Mouse (Mus musculus) heart, postnatal 0 days (tissue): Measurements from ENCODE around the gene Olfr695. TPM values are rescaled to one million over a fixed set of nuclear protein-coding genes. Genes with fewer than 3 reads are reported as not detected.
"Not testable (repeated sequence)": the region's sequence is repeated elsewhere in the genome, so short reads cannot be mapped to it uniquely, and the experiment has no call there.

Experiments used
- ATAC-seq: fragments of 200-750 bp; cut with Nextera tagmentation; 2 replicates; pipeline ENCODE4 v1.8.0; 2017; ENCODE audit warnings: low read depth, moderate number of reproducible peaks, moderate library complexity; ENCODE audit not compliant: insufficient read depth
- DNase-seq: peaks from one replicate; pipeline ENCODE4 v3.0.0-alpha.2; 2016; ENCODE audit warnings: low spot score
- H3K27ac ChIP-seq: fragments of 300-500 bp; sonication (generic); 2 replicates; pipeline ENCODE4 v1.5.1; 2014; ENCODE audit warnings: low read depth, mild to moderate bottlenecking
- H3K27me3 ChIP-seq: fragments of 300-500 bp; sonication (generic); 2 replicates; pipeline ENCODE4 v1.6.1; 2014; ENCODE audit warnings: low read length, mixed read lengths; ENCODE audit not compliant: control insufficient read depth, insufficient read depth
- H3K36me3 ChIP-seq: fragments of 300-500 bp; sonication (generic); replicated peaks from 2 replicates; pipeline ENCODE4 v1.6.1; 2014; ENCODE audit warnings: low read length, mixed read lengths; ENCODE audit not compliant: control insufficient read depth, insufficient read depth
- H3K4me1 ChIP-seq: fragments of 300-500 bp; sonication (generic); 2 replicates; pipeline ENCODE4 v1.6.1; 2014; ENCODE audit warnings: antibody characterized with exemption; ENCODE audit not compliant: control insufficient read depth, insufficient read depth
- H3K4me2 ChIP-seq: fragments of 300-500 bp; sonication (generic); 2 replicates; pipeline ENCODE4 v1.6.1; 2014; ENCODE audit warnings: low read depth, mild to moderate bottlenecking, low read length, moderate library complexity
- H3K4me3 ChIP-seq: fragments of 300-500 bp; sonication (generic); 2 replicates; pipeline ENCODE4 v1.5.1; 2014; ENCODE audit warnings: low read depth, low read length
- H3K9ac ChIP-seq: fragments of 300-500 bp; sonication (generic); replicated peaks from 2 replicates; pipeline ENCODE4 v1.6.1; 2014; ENCODE audit warnings: low read depth, low read length, mixed read lengths
- H3K9me3 ChIP-seq: fragments of 300-500 bp; sonication (generic); replicated peaks from 2 replicates; pipeline ENCODE4 v1.6.1; 2016; ENCODE audit warnings: low read length; ENCODE audit not compliant: control insufficient read depth
- CTCF ChIP-seq: IDR thresholded peaks from 2 replicates; pipeline ENCODE4 v1.5.1; 2016; ENCODE audit warnings: antibody characterized with exemption, control low read depth, low read depth
- EP300 ChIP-seq: IDR thresholded peaks from 2 replicates; pipeline ENCODE4 v1.6.1; 2016; ENCODE audit warnings: antibody characterized with exemption, low read depth
- WGBS: fragments of 180-500 bp; shearing (Covaris S2); extraction: QIAGEN DNeasy Blood & Tissue Kit; methylation state at CpG from one replicate; pipeline ENCODE4 v1.1.7; 2014; 5-methylcytosine and 5-hydroxymethylcytosine counted together
- polyA plus RNA-seq: library from polyadenylated mRNA; unstranded; fragments of >200 nt; fragmentation: Nextera tagmentation; extraction: Ambion mirVana; gene quantifications from 2 replicates; pipeline ENCODE4 v1.2.1, GENCODE M21; 2015
- total RNA-seq: library from RNA; depleted of rRNA; stranded (reverse); fragments of >200 nt; gene quantifications from 2 replicates; pipeline ENCODE4 v1.2.3, GENCODE M21; 2014; ENCODE audit warnings: low replicate concordance; rRNA removed

Olfr695 gene
- total RNA-seq, result not detected in 2 replicates
- not detected in 2 replicates for polyA plus RNA-seq

DNA sequence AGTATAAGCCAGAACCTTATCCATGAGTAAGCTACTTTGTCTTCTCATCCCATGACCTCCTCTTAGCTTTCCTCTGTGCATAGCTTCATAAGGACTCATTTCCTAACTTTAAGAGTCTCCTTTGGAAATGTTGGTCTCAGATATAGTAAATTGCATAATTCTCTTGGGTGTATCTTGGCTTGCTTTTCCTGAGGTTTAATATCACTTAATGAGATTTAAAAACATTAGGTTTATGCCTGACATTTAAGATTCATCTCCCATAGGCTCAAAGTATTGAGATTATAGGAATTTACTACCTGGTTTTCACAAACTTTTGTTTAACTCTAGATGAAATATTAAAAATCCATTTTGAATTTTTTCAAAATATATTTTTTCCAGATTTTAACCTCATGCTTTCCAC lies at the start of gene Olfr695:
Gene Olfr695 (minus strand): TSS at position 101 of the 400 bp plus-strand sequence.
- Histone ChIP-seq H3K9me3 (no peaks in the 10 kb centered on the region), H3K36me3 (no peaks in the 10 kb centered on the region), H3K4me1 (no peaks in the 10 kb centered on the region), H3K27me3 (no peaks in the 10 kb centered on the region), H3K9ac (no peak within 1 kb of the TSS), H3K27ac (no peak within 1 kb of the TSS), H3K4me3 (no peak within 1 kb of the TSS), H3K4me2 (no peak within 1 kb of the TSS)
- TF ChIP-seq CTCF (no peak), EP300 (no peak)
- ATAC-seq (no peak), DNase-seq (no peak)

DNA sequence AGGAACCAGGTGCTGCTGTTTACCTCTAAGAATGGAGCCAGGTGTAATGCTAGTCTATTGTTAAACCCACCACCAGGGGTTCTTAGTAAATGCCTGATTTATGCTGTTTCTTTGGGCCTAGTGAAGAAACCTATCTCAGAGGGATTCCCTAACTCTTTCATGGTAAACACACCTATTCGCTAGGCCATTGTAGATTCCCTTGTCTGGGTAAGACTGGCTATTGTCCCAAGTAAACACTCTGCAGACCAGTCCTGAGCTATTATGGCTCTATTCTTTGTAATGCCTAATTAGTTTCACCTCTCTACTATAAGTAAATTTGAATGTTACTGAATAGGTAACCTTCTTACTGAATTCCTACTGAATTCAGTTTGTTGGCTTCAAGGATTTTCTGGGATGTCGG lies 44.8 kb upstream of the Olfr695 start:
- not testable (repeated sequence) for H3K36me3 ChIP-seq, H3K9me3 ChIP-seq, ATAC-seq, H3K27me3 ChIP-seq, H3K4me2 ChIP-seq, H3K9ac ChIP-seq, H3K27ac ChIP-seq, DNase-seq, H3K4me3 ChIP-seq, H3K4me1 ChIP-seq
- 82% methylated on average over 2 of the region's 2 CpGs for WGBS

DNA sequence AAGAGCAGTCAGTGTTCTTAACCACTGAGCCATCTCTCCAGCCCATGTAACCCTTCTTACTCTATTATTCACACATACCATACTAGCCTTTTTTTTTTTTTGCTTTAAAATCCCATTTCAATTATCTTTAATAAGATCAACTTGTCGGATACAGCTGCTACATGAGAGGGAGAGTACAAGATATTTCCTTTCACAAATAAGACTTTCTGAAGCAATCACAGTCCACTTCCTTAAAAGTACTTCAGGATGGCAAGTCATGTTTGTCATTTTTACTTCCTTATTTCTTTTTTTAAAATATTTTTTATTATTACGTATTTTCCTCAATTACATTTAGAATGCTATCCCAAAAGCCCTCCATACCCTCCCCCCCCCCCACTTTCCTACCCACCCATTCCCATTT lies 42.6 kb upstream of the Olfr695 start:
- Histone ChIP-seq H3K4me2 (no peak overlapping the region), H3K4me1 (no peaks in the 10 kb centered on the region), H3K27ac (no peak overlapping the region), H3K36me3 (no peaks in the 10 kb centered on the region), H3K27me3 (no peaks in the 10 kb centered on the region), H3K9me3 (no peaks in the 10 kb centered on the region), H3K9ac (no peak overlapping the region), H3K4me3 (no peak overlapping the region)
- TF ChIP-seq EP300, result no peak
- TF ChIP-seq CTCF, result no peak
- 77% methylated on average over 2 of the region's 2 CpGs for WGBS
- ATAC-seq, result no peak
- DNase-seq, result no peak

DNA sequence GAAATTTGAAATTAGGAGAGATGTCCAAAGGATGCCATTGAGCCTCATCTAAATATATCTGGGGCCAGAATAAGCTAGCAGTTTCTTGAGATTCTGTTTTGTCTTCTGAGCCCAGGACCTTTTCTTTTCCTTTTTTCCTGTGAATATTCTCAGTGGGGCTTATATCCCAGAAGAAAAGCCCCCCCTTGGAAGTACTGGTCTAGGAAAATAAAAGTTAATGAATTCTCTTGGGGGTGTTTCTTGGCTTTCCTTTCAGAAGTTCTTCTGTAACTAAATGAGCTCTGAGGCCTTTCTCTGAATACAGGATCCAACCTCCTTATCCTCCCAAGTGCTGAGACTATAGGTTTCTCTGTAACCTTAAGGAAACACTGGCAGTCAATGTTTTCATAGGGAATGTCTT lies 39.1 kb upstream of the Olfr695 start, which contains the start of gene Olfr698:
Gene Olfr698 (minus strand): TSS at position 101 of the 400 bp plus-strand sequence.
- Histone ChIP-seq H3K9me3 (0 out of 2 replicates have a peak, but pooled peaks cover 6% of the 10 kb centered on the region), H3K27me3 (no peaks in the 10 kb centered on the region), H3K9ac (no peak within 1 kb of the TSS), H3K36me3 (no peaks in the 10 kb centered on the region), H3K4me2 (no peak within 1 kb of the TSS), H3K27ac (no peak within 1 kb of the TSS), H3K4me1 (no peaks in the 10 kb centered on the region), H3K4me3 (no peak within 1 kb of the TSS)
- no peak for ATAC-seq
- no peak for DNase-seq
- no peak for TF ChIP-seq CTCF
- TF ChIP-seq EP300, result no peak

DNA sequence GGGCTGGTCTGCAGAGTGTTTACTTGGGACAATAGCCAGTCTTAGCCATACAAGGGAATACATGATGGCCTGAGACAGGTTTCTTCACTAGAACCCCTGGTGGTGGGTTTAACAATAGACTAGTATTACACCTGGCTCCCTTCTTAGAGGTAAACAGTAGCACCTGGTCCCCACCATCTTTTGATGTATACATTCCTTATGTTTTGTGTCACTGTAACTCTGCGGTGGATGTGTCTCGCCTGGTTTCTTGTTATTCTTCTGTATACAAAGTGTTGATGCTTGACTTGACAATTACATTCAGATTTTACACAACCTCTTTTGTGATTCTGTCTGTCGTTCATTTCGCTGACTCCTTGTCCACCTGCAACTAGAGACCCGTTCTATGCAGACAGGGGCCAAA lies 29.6 kb upstream of the Olfr695 start:
- no peaks in the 10 kb centered on the region for H3K4me1 ChIP-seq
- no peak overlapping the region for H3K27ac ChIP-seq
- 81% methylated on average over 5 of the region's 5 CpGs for WGBS
- DNase-seq (no peak), ATAC-seq (no peak)
- H3K36me3 ChIP-seq, result no peaks in the 10 kb centered on the region
- H3K9me3 ChIP-seq, result 0 out of 2 replicates have a peak, but pooled peaks cover 3% of the 10 kb centered on the region
- no peak overlapping the region for H3K4me3 ChIP-seq
- no peak overlapping the region for H3K9ac ChIP-seq
- TF ChIP-seq CTCF, result no peak
- no peaks in the 10 kb centered on the region for H3K27me3 ChIP-seq
- H3K4me2 ChIP-seq, result no peak overlapping the region

DNA sequence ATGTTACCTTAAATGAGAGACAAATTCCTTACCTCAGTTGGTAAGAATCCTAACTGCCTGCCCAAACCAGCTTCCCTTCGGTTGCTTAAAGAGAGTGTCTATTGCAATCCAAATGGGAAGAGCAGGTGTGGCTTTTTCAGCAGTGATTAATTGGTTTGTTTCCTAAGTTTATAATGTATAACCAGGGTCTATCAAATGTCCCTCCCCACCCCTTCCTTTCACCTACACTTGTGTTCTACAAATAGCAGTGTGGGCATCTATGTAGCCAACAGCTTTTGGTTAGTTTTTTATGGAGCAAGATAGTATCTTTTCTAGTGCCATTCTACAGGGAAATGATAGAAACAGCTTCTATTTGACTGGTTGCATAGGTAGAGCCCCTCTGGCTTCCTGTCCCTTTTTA lies 26.1 kb upstream of the Olfr695 start, which contains the start of gene Olfr697:
Gene Olfr697 (minus strand): TSS at position 101 of the 400 bp plus-strand sequence.
- H3K4me3 ChIP-seq, result no peak within 1 kb of the TSS
- H3K9ac ChIP-seq, result no peak within 1 kb of the TSS
- TF ChIP-seq EP300, result no peak
- TF ChIP-seq CTCF, result no peak
- H3K4me2 ChIP-seq, result no peak within 1 kb of the TSS
- H3K4me1 ChIP-seq, result no peaks in the 10 kb centered on the region
- H3K9me3 ChIP-seq, result no peaks in the 10 kb centered on the region
- 51% methylated on average over 1 of the region's 1 CpGs for WGBS
- no peak for ATAC-seq
- no peak within 1 kb of the TSS for H3K27ac ChIP-seq
- no peaks in the 10 kb centered on the region for H3K36me3 ChIP-seq
- no peak for DNase-seq
- no peaks in the 10 kb centered on the region for H3K27me3 ChIP-seq
